ENCODE assay signal across 24 mouse cellular contexts in genomic region chr15:15155422-15155821, GRCm38 (mm10).
"Had no signal": no experiment of that assay in that cellular context is flagged by ENCODE, and none has a peak within 500 bp of the region (broad histone marks: within the 10 kb centered on the region; RNA-seq: fewer than 3 reads in every experiment).

No protein-coding gene starts in this region.

- H3K27ac ChIP-seq: heart, adult 2 months; heart, embryonic 13.5 days; heart, embryonic 15.5 days; hindbrain, embryonic 13.5 days; hindbrain, embryonic 15.5 days; hindbrain, postnatal 0 days; kidney, embryonic 15.5 days; kidney, postnatal 0 days; limb, embryonic 13.5 days; limb, embryonic 15.5 days; liver, embryonic 12.5 days had no signal

- H3K4me1 ChIP-seq: heart, embryonic 13.5 days; heart, embryonic 15.5 days; hindbrain, embryonic 13.5 days; hindbrain, embryonic 15.5 days; kidney, embryonic 15.5 days; limb, embryonic 13.5 days; limb, embryonic 15.5 days; liver, embryonic 12.5 days had no signal

- DNase-seq: gastrocnemius, postnatal 14 days; gastrocnemius, postnatal 36 days; heart, adult 11 months; heart, adult 2 months; heart, postnatal 14 days; heart, postnatal 36 days; kidney, adult 11 months; kidney, adult 2 months; kidney, adult 9 months; kidney, postnatal 14 days; kidney, postnatal 36 days; layer of hippocampus, adult 9-11 months; layer of hippocampus, postnatal 36 days; left cerebral cortex, postnatal 4 days had no signal

- H3K27me3 ChIP-seq: heart, embryonic 13.5 days; heart, embryonic 15.5 days; hindbrain, embryonic 13.5 days; hindbrain, embryonic 15.5 days; kidney, embryonic 15.5 days; limb, embryonic 13.5 days; limb, embryonic 15.5 days; liver, embryonic 12.5 days had no signal

- H3K4me3 ChIP-seq: heart, adult 2 months; heart, embryonic 13.5 days; heart, embryonic 15.5 days; hindbrain, embryonic 13.5 days; hindbrain, embryonic 15.5 days; kidney, embryonic 15.5 days; limb, embryonic 13.5 days; limb, embryonic 15.5 days; liver, embryonic 12.5 days had no signal

- H3K9me3 ChIP-seq: heart, embryonic 13.5 days; heart, embryonic 15.5 days; hindbrain, embryonic 13.5 days; hindbrain, embryonic 15.5 days; kidney, embryonic 15.5 days; limb, embryonic 13.5 days; limb, embryonic 15.5 days; liver, embryonic 12.5 days had no signal

- H3K36me3 ChIP-seq: heart, embryonic 13.5 days; heart, embryonic 15.5 days; hindbrain, embryonic 13.5 days; hindbrain, embryonic 15.5 days; kidney, embryonic 15.5 days; limb, embryonic 13.5 days; limb, embryonic 15.5 days; liver, embryonic 12.5 days had no signal

- H3K9ac ChIP-seq: heart, embryonic 13.5 days; heart, embryonic 15.5 days; hindbrain, embryonic 13.5 days; hindbrain, embryonic 15.5 days; kidney, embryonic 15.5 days; limb, embryonic 13.5 days; limb, embryonic 15.5 days; liver, embryonic 12.5 days had no signal
